In genomic region chr12:12738631-12739331, GRCm38 (mm10) we compare ENCODE assay signal across 9 mouse cellular contexts.
A peak's percentile ranks its signal among the peaks of the same experiment; 100 is the strongest.
DNase-seq lines count a peak whose midpoint lies in the region; ATAC-seq and TF ChIP-seq lines count a peak whose summit lies in the region.
"Had no signal": no experiment of that assay in that cellular context is flagged by ENCODE, and none has a peak within 500 bp of the region (broad histone marks: within the 10 kb centered on the region; RNA-seq: fewer than 3 reads in every experiment).

No protein-coding gene starts in this region.

- H3K27ac ChIP-seq in embryonic facial prominence, embryonic 12.5 days: peak overlapping the region; percentile 78
- H3K27ac ChIP-seq in hindbrain, postnatal 0 days: no peak overlapping the region

- TF ChIP-seq CTCF in hindbrain, postnatal 0 days (IDR thresholded peaks at IDR 0.05; ENCODE audit: low read depth): no peak

- no peak for ATAC-seq in embryonic facial prominence, embryonic 12.5 days (ENCODE audit: insufficient number of reproducible peaks, insufficient read depth, low FRiP score, low TSS enrichment)
- ATAC-seq in hindbrain, postnatal 0 days: no peak

- DNase-seq in kidney, postnatal 4 days: peak; percentile 33 to 42
- DNase-seq in kidney, postnatal 25 days: no peak
- peak; percentile 52 for DNase-seq in R1 (ENCODE audit: low read depth, low spot score)
- peak; percentile 77 for DNase-seq in hindbrain, postnatal 0 days (ENCODE audit: low spot score)
- no peak for DNase-seq in adrenal gland, postnatal 14 days
- DNase-seq in ovary, postnatal 14 days (ENCODE audit: low spot score): no peak
- no peak for DNase-seq in cerebellum, adult 8-10 months
- DNase-seq: adrenal gland, adult 2 months had no signal

- no peaks in the 10 kb centered on the region for H3K9me3 ChIP-seq in embryonic facial prominence, embryonic 12.5 days
- no peaks in the 10 kb centered on the region for H3K9me3 ChIP-seq in hindbrain, postnatal 0 days (ENCODE audit: low read length)

- H3K9ac ChIP-seq in embryonic facial prominence, embryonic 12.5 days: no peak overlapping the region
- no peak overlapping the region for H3K9ac ChIP-seq in hindbrain, postnatal 0 days (replicated peaks; ENCODE audit: low read length)

- 31% methylated on average over 12 of the region's 12 CpGs for WGBS in embryonic facial prominence, embryonic 12.5 days
- 27% methylated on average over 12 of the region's 12 CpGs for WGBS in hindbrain, postnatal 0 days

- H3K4me1 ChIP-seq in embryonic facial prominence, embryonic 12.5 days: peaks cover 23% of the 10 kb centered on the region
- no peaks in the 10 kb centered on the region for H3K4me1 ChIP-seq in hindbrain, postnatal 0 days (ENCODE audit: insufficient read depth, low read length)

- 0 out of 2 replicates have a peak overlapping the region, but pooled peaks have one; percentile 1 for H3K4me2 ChIP-seq in embryonic facial prominence, embryonic 12.5 days (replicated peaks)
- no peak overlapping the region for H3K4me2 ChIP-seq in hindbrain, postnatal 0 days (ENCODE audit: low read depth, low read length)

- H3K27me3 ChIP-seq in embryonic facial prominence, embryonic 12.5 days: no peaks in the 10 kb centered on the region
- H3K27me3 ChIP-seq in hindbrain, postnatal 0 days (ENCODE audit: insufficient read depth, low read length): no peaks in the 10 kb centered on the region

- H3K36me3 ChIP-seq in embryonic facial prominence, embryonic 12.5 days: no peaks in the 10 kb centered on the region
- no peaks in the 10 kb centered on the region for H3K36me3 ChIP-seq in hindbrain, postnatal 0 days (ENCODE audit: insufficient read depth, low read length)

- no peak overlapping the region for H3K4me3 ChIP-seq in embryonic facial prominence, embryonic 12.5 days
- no peak overlapping the region for H3K4me3 ChIP-seq in hindbrain, postnatal 0 days (ENCODE audit: low read length)

Comparison
In these comparisons a context has a peak if more than half of its experiments do, and no peak if none do; other contexts are left out.
1. DNase-seq: peak in kidney, postnatal 4 days (2 of 2), R1 (single experiment) and hindbrain, postnatal 0 days (single experiment); none in kidney, postnatal 25 days (0 of 2), adrenal gland, postnatal 14 days (single experiment), ovary, postnatal 14 days (single experiment) and cerebellum, adult 8-10 months (single experiment).